Mouse (Mus musculus): ENCODE results near the gene Gpcpd1.

DNA sequence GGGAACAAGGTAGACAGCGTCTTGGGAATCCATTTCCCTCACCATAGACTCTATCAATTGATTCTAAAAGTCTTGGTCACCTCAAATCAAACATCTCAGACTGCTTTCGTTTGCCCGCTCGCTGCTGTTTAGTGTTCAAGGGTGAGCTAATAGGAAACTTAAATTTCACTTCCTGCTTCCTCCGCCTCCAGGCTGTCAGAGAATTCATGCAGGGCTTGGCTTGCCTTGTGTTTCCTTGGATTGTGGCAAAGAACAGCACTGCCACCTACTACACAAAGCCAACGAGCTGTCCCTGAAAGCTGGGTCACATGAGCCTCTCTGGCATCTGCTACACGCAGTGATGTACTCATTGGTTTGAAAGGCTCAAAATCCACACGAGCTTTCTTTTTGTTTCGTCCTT lies 78.3 kb downstream of the Gpcpd1 start:
- TF ChIP-seq CTCF (IDR thresholded peaks at IDR 0.05; ENCODE audit: control insufficient read depth, insufficient read depth, insufficient replicate concordance, low read depth, low read length), result no peak
- TF ChIP-seq POLR2A (IDR thresholded peaks at IDR 0.05; ENCODE audit: control insufficient read depth, low read depth, low read length), result no peak

All from testis, adult 2 months (tissue).